Mouse (Mus musculus) frontal cortex, postnatal 36 days (tissue): ENCODE results near the gene Smarcd3.

Source experiments
- DNase-seq, 2 experiments: peaks; one replicate each; pipeline ENCODE4 v3.0.0; 2022; ENCODE audit warnings: low spot score in 2 of 2

Gene Smarcd3

DNA sequence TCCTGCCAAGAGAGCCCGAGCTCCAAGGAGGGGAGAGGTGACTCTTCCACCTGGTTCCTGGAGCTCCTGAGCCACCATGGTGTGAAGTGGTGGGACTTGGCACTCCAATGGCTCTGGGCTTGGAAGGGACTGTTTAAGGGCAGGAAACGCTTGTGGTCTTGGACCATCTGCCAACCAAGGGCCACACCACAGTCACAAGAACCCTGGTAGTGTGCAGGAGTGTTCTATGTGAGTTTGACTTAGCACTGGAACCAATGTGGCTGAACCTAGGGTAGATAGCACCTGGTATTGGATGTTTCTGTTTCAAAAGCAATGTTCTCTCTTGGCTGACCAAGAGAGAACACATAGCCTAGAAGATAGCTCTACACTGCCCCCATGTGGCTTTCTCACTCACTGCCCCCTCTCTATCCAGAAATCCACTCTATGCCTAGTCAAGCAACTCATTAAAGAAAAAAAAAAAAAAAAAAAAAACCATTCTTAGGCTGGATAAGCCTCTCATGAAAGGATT is 26.9 kb downstream of the Smarcd3 start:
- DNase-seq: peak; percentile 82 to 88

DNA sequence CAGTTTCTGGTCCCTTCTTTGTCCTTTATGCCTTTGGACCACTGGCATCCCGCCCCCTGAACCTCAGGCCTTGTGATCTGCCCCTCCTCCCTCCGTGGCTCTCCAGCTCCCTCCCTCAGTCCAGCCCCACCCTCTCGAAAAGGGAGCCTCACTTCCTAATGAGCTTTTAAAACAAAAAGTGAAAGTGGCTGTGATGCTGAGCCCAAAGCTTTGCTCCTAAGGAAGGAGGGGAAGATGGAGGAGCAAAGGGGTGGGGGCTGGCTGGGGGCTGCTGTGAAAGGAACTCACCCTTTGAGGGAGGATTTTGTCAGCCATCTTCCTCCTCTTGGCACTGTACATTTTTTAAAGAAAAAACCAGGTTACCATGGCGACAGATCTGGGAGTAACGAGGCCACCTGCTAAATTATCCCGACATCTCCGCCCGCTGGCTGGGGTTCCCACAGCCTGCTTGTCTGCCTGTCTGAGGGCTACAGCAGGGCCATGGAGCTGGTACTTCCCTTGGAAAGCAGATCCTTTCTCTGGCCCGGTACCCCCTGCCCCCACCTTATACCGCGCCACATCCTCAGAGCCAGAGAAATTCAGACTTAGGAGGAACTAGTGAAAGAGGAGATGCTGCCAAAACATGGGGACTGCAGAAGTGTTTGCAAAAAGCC is 27.6 kb downstream of the Smarcd3 start:
- peak; percentile 79 to 82 for DNase-seq

DNA sequence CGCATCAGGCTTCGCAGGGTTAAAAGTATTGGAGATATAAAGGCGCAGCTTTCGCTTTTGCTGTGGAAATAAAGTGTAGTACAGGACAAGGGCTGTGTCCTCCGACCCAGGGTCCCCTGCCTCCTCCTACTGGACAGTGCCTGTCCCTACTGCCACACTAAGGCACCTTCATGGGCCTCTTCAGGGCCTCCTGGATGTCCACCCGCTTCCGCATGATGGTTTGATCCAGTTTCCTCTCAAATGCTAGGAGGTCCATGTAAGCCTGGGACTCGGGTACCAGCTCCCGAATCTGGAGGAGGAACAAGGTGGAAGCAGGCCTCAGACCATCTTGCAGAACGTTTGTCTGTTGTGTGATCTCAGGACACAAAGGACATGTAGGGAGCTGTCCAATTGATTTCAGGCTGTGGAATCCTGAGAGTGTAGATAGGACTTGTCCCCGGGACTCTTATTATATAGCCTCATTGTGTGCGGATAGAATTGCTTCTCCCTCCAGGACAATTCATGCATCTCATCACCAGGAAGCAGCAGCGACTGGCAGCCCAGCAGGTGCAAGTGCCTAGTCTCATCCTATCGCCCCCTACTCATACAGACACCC is 28.3 kb downstream of the Smarcd3 start:
- no peak for DNase-seq

DNA sequence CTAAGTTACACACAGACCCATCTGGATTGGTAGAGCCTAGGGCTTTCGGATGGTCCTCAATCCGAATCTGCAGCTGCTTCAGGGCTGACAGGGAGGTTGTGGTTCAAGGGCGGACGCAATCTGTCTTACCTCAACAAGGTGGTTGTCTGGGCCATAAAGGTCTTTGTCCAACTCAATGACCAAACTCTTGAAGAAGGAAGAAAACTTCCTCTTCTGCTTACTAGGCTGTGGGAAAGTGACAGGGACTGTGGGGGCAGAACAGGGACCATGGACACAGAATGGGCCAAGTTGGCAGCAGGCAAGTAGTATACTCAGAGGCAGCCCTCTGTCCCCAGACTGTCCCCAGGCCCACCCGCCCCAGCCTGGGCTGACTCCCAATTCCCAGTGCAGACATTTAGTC is 28.9 kb downstream of the Smarcd3 start:
- no peak for DNase-seq

DNA sequence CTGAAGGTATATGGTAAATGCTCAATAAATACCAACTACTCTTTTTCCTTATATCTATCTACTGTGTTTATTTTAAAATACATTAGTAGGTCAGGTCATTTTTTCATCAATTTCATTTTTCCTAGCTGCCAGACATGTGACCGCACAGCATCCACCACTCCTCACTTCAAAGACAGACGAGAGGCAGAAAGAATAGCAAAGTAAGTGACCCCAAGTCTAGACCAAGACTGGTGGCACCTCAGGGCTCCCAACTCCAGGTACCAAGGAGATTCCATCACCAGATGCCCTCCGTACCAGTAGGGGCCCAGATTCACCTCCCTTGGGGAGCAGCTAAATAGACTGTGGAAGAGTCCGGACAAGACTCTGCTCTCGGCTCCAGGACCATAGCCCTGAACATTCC is 29.9 kb downstream of the Smarcd3 start:
- DNase-seq: no peak

DNA sequence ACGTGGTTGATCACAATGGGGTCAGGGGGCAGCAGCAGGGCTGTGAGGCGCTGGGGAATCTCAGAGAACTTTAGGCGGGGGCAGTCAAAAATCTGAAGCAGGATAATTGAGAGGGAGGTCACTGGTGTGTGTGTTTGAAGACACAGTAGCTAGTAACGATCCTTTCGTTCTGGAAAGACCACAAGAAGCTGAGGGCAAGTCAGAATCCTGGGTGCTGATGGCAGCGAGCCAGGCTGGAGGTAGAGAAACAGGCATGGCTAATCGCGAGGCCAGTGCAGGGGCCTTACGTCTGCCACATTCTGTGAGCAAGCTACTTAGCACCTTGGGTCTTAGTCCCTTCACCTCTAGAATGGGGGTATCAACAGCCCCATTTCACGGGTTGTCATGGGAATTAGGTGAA is 30.3 kb downstream of the Smarcd3 start:
- no peak for DNase-seq

DNA sequence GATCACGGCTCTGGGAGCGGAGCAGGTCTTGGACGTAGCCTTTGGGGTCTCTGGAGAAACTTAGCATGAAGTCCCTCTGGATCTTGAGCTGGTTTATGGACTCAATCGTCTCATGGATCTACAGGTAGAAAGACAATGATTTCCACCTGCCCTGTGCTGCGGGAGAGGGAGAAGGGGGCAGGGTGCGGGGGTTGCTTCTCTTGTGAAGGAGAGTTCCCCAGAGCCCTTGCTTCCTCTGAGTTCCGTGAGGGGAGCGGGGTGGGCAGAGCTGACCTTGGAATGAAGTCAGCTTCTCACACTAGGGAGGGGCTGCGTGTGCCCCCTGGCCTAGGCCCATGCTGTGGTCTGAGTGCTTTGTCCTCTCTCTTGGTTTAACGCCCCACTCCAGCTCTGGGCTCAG is 31.0 kb downstream of the Smarcd3 start:
- no peak for DNase-seq

DNA sequence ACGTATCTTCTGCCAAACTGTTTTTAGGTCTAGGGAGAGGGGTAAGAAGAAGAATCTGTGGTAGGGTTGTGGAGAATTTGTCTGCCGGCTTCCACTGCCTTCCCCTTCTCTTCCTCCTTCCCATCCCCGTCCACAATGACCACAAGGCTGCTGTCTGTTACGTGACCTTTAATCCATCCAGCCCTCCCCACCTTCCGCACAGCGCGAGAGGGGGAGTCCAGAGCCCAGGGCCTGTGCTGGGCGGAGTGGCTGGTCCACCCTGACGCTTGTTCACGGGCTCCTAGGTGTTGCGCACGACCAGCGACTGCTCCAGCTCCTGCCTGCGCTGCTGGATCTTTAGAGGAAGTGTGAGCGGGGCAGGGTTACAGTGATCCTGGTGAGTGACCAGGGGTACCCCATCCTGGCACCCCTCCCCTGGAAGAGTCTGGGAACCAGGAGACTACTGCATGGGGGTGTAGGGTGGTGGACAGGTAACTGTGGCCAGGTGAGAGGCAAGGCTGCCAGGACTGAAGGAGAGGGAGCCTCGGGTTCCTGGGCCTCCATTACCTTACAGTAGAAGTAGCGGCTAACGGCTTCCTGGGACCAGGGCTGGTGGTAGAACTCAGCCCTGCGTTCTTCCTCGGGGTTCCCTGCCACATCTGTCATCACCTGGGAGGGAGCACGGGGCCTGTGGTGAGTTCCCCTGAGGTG is 31.6 kb downstream of the Smarcd3 start:
- no peak for DNase-seq

DNA sequence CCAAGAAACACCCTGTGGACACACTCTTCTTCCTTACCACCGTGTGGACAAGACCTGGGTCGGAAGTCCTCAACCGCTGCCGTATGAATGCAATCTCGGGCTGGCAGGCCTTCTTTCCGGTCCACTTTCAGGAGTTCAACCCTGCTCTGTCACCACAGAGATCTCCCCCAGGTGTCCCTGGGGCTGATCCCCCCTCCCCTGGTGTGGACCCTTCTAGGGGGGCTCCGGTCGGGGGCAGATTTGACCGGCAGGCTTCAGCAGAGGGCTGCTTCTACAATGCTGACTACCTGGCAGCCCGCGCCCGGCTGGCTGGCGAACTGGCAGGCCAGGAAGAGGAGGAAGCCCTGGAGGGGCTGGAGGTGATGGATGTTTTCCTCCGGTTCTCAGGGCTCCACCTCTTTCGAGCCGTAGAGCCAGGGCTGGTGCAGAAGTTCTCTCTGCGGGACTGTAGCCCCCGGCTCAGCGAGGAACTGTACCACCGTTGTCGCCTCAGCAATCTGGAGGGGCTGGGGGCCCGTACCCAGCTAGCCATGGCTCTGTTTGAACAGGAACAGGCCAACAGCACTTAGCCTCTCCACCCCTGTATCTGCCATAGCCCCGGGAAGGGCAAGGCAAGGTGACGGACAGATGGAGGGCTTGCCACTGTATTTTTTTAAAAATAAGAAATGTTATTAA is 32.3 kb downstream of the Smarcd3 start:
- DNase-seq: no peak

DNA sequence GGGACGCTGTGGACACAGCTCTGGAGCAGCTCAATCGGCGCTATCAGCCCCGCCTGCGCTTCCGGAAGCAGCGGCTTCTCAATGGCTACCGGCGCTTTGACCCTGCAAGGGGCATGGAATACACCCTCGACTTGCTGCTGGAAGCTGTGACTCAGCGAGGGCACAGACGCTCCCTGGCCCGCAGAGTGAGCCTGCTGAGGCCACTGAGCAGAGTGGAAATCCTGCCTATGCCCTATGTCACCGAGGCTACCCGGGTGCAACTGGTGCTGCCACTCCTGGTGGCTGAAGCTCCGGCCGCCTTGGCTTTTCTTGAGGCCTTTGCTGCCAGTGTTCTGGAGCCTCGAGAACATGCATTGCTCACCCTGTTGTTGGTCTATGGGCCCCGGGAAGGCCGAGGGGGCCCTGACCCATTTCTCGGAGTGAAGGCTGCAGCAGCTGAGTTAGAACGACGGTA is 32.9 kb downstream of the Smarcd3 start:
- no peak for DNase-seq

DNA sequence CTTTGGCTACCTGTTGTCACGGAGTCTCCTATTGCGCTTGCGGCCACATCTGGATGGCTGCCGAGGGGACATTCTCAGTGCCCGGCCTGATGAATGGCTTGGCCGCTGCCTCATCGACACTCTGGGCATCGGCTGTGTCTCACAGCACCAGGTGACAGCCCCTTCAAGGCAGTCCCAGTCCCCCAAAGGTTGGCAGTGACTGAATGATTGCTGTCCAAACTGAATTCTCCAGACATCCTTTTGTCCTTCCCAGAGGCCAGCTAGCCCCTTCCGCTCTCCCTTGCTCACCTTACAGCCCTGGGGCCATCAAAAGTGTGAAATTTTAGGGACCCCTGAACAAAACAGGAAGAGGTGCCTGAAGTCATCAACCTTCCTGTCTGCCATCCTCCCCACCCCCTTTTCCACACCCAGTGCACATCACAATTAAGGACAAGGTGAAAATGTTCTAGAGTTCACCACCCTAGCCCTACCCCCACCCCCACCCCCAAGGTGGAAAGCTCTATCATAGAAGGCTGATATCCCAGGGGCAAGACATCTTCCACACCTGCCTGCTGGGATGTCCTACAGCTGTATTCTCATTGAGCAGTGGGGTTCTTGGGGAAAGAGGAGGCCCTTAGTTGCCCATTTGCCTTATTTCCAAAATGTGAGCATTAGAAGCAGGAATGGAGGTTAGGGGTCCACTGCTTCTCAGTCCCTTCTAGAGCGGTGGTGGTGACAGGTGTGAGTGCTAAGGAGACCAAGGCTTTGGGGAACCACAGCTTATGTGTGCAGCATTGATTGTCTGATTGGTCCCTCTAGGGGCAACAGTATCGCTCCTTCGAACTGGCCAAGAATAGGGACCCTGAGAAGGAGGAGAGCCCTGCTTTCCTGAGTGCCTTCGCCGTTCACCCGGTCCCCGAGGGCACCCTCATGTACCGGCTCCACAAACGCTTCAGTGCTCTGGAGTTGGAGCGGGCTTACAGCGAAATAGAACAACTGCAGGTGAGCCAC is 34.4 kb downstream of the Smarcd3 start:
- DNase-seq: no peak

DNA sequence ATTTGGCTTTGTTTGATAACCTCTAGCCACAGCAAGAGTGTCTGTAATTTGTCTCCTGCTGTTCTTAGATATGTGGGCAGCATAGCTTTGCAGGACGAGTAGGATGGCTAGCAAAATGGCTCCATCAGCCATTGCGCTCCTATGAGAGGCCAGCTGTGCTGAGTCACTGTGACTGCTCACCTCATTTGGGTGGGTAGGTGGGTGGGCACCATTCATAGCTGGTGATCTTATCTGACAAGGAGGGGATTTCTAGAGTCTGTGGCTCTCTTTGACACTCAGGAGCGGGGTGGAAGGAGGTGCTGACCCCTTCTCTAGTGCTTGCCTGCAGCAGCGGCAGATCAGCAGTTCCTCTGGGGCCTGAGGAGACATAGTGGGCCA is 37.0 kb downstream of the Smarcd3 start:
- DNase-seq: no peak

DNA sequence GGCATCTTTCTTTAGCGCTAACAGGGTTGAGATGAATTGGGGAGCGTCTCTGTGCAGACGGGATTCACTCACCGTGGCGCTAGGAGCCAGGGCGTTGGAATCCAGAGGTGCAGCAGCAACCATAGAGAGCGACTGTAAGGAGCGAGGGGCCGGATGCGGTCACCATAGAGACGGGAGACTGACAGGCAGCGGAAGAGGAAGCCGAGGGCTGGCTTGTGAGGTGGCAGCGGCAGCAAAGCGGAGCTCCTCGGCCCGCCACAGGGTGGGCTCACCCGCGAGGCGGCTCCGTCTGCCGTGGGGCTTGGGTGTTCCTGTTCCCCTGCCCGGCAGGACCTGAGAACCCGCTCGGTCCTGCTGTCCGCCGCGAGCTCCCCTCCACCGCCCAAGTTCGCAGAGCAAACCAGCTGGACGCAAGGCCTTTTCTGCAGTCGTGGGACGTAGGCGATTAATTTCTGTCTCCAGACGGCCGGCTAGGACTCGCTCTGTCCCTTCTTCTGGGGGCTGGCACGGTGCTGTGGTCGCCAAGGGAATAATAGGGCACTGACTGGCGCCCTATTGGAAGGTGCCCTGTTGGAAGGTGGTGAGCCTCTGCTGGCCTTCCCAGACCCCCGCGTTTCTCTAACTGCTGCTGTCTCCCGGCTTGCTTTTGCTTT is 37.5 kb downstream of the Smarcd3 start, which contains the start of gene Chpf2:
Gene Chpf2, plus strand, starts transcription at position 195 of the 653 bp plus-strand sequence.
- peak; percentile 79 to 83 for DNase-seq

DNA sequence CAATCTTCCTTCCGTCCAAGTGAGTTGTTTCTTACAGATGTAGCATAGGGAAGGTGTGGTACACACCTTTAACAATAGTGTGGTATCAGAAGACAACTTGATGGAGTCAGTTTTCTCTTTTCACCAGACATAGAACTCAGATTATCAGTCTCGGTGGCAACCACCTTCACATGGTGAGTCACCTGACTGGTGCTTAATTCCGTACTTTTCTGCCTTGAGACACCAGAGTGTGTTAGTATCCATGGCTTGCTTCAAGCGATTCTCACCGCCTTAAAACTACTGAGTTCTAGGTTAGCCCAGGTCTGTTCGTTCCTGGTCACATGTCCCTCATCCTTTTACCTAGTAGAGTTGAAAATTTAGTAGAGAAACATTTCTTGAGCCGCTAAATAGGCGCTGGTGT is 38.1 kb downstream of the Smarcd3 start:
- DNase-seq: no peak

DNA sequence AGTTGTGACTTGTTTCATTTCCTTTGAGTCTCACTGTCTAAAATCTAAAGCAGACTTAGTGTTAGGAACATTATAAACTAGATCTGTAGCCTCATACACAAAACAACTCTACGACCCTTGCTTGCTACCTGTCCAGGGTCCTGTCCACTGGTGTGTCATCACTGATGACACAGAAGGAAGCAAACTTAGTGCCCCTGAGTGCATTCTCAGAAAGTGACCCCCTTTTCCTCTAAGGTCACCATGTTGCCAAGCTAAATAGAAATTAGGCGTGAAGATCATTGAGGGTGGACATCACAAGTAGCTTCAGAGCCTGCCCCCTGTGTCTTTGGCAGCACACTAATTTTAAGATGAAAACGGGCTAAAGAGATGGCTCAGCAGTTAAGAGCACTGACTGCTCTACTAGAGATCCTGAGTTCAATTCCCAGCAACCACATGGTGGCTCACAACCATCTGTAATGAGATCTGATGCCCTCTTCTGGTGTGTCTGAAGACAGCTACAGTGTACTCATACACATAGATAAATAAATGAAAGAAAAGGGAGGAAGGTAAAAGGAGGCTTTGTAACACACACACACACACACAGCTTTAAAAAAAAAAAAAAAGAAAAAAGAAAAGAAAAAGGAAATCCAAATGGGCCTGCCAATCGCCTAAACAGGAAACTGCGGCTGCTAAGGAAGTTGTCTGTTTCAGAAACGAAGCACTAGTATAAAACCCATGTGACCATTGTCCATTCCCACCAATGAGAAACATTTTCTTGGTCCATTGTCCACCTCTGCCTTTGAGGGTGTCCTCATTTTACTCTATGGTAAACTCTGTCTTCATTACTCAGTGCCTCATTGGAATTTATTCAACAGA is 45.9 kb downstream of the Smarcd3 start:
- DNase-seq: no peak

DNA sequence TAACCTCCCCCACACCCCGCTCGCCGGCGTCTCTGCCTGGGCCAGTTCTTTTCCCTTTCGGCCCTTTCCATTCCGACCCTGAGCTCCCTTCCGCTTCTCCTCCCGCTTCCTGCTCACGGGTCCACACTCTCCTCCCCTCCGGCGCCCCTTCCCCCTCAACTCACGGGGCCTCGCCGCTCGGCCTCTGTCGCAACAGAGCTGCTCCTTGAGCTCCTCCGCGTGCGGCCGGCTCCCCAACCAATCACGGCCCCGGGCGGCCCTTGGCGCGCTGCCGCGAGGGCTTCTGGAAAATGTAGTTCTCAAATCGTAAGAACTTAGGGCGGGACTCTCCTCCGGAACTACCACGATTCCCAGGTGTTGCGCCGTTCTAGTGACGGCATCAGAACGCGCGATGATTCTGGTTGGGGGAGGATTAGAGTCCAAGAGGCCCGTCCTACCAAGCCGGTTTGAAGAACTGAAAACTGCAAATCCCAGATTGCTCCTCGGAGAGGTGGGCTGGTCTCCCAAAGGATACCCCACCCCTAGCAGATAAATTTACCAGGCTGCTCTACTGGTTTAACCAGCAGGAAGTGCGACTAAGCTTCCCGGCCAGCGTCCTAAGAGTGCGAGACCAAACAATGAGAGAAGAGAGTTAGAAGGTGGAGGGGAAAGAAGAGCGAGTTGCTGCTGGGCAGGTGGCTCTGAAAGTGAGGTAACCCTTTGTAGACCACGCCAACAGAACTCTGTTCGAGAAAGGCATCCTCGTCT is 46.9 kb downstream of the Smarcd3 start, which contains the start of gene Abcf2:
Gene Abcf2, minus strand, starts transcription at position 285 of the 747 bp plus-strand sequence.
- peak; percentile 100 for DNase-seq

DNA sequence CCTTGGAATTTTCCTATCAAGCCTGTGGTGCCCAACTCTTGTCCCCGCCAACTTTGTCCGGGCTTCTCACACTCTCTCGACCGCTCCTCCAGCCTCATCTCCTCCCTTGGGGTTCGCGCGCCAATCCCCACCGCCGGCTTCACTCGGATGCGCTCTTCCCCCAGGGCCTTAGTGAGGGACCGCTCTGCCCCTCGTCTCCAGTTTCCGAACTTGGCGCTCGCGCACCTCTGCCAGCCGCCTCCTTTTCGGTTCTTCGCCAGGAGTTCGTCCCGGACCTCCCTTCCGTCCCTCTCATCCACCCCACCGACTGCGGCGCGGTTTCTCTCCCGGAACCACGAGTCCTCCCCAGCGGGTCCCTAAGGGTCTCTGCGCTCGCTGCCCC is 47.4 kb downstream of the Smarcd3 start:
- no peak for DNase-seq

DNA sequence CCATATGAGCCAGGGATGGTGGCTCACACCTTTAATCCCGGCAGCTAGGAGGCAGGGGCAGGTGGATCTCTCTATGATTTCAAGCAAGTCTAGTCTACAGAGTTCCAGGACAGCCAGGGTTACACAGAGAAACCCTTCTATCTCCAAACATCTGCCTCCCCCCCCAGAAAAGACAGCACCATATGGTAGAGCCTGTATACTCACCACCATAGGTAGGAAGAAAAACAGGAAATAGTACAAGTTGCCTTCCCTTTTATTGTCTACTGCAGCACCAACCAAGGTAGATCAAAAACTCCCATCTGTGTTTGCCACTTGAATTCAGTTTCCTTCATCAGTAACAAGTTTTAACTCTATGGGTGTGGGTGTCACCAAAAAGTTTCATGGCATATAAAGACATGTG is 48.3 kb downstream of the Smarcd3 start:
- DNase-seq: no peak

DNA sequence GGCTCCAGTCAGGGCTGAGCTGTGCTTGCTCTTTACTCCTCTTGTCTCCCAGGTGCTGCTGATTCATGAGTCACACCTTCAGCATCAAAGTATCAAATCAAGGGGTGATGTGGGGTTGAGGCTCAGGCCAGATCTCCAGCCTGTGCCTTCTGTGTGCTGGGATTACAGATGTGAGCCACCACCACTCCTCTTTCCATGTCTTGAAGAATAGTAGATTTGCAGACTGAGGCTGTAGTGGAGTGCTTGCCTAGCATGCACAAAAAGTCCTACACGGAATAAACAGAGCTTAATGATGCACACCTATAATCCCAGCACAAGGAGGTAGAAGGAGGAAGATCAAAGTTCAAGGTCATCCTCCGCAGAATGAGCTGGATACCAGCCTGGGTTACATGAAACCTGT is 67.5 kb downstream of the Smarcd3 start, which contains the start of gene 4931409K22Rik:
Gene 4931409K22Rik, minus strand, starts transcription at position 101 of the 400 bp plus-strand sequence.
- DNase-seq: no peak
